Mouse (Mus musculus) lung, embryonic 16.5 days (tissue): ENCODE measurements around the gene Ep300. TPM values are rescaled to one million over a fixed set of nuclear protein-coding genes. Genes with fewer than 3 reads are reported as not detected.

Experiments
- microRNA-seq: library from miRNA; unstranded; fragments of <30 nt; microRNA quantifications from one replicate; pipeline ENCODE4, GENCODE M21; 2016
- polyA plus RNA-seq: library from polyadenylated mRNA; unstranded; fragments of >200 nt; fragmentation: Nextera tagmentation; extraction: Ambion mirVana; gene quantifications from 2 replicates; pipeline ENCODE4 v1.2.1, GENCODE M21; 2015

Gene Ep300
- polyA plus RNA-seq, 1 experiment from 2014 or later, result 13.8 TPM

Small RNAs within 50 kb of the gene (microRNA-seq; reads per million reads assigned to microRNA genes)
- gene Gm23880, result not detected

Other genes with a start within 250 kb of the Ep300 start
- gene Slc25a17, start 224.5 kb upstream of the Ep300 start, polyA plus RNA-seq, result 111 and 118 TPM in 2 replicates
- gene St13, start 185.3 kb upstream of the Ep300 start, polyA plus RNA-seq, result 144 and 154 TPM in 2 replicates
- gene Xpnpep3, start 185.2 kb upstream of the Ep300 start, polyA plus RNA-seq, result 11.8 TPM in 2 replicates
- gene Dnajb7, start 177.1 kb upstream of the Ep300 start, polyA plus RNA-seq, result 1.9 and 2.1 TPM in 2 replicates
- gene Rbx1, start 119.1 kb upstream of the Ep300 start, polyA plus RNA-seq, result 466 and 468 TPM in 2 replicates
- gene L3mbtl2, start 78.5 kb downstream of the Ep300 start, polyA plus RNA-seq, result 19.8 and 24.8 TPM in 2 replicates
- gene Chadl, start 111.9 kb downstream of the Ep300 start, polyA plus RNA-seq, result 4.5 and 5.6 TPM in 2 replicates
- gene Zc3h7b, start 159.7 kb downstream of the Ep300 start, polyA plus RNA-seq, result 25.7 and 32.0 TPM in 2 replicates
- gene Rangap1, start 160.2 kb downstream of the Ep300 start, polyA plus RNA-seq, result 94.6 and 95.7 TPM in 2 replicates
- gene Tef, start 217.1 kb downstream of the Ep300 start, polyA plus RNA-seq, result 32.4 and 39.8 TPM in 2 replicates